Mouse (Mus musculus) erythroblast, embryonic 14.5 days (primary cell): ENCODE data around the gene Rrp8. TPM values are rescaled to one million over a fixed set of nuclear protein-coding genes. Genes with fewer than 3 reads are reported as not detected.

ENCODE experiments used
- H3K27me3 ChIP-seq: 2 replicates; pipeline ENCODE4 v1.6.1; 2012; ENCODE audit warnings: inconsistent platforms; ENCODE audit not compliant: control insufficient read depth
- H3K36me3 ChIP-seq: 2 replicates; pipeline ENCODE4 v1.6.1; 2012; ENCODE audit warnings: mild to moderate bottlenecking, inconsistent platforms; ENCODE audit not compliant: control insufficient read depth
- H3K4me1 ChIP-seq: 2 replicates; pipeline ENCODE4 v1.6.1; 2012; ENCODE audit warnings: inconsistent platforms; ENCODE audit not compliant: control insufficient read depth
- H3K4me3 ChIP-seq: replicated peaks from 2 replicates; pipeline ENCODE3; 2012; ENCODE audit warnings: moderate library complexity, mild to moderate bottlenecking, inconsistent platforms
- H3K9me3 ChIP-seq: 2 replicates; pipeline ENCODE4 v1.6.1; 2012; ENCODE audit warnings: low read length, inconsistent platforms, mixed read lengths; ENCODE audit not compliant: control insufficient read depth
- GATA1 ChIP-seq: IDR thresholded peaks from 2 replicates; pipeline ENCODE4 v1.6.1; 2012; ENCODE audit warnings: low read length, inconsistent platforms, mixed read lengths
- TAL1 ChIP-seq: IDR thresholded peaks from 3 replicates; pipeline ENCODE4 v1.6.1; 2012; ENCODE audit warnings: low read length, inconsistent platforms, mixed read lengths
- polyA plus RNA-seq: library from polyadenylated mRNA; stranded (reverse); fragments of >175 nt; gene quantifications from 2 replicates; pipeline ENCODE4 v1.2.3, GENCODE M21; 2012

Gene Rrp8
- 0.76 and 0.80 TPM in 2 replicates for polyA plus RNA-seq

DNA sequence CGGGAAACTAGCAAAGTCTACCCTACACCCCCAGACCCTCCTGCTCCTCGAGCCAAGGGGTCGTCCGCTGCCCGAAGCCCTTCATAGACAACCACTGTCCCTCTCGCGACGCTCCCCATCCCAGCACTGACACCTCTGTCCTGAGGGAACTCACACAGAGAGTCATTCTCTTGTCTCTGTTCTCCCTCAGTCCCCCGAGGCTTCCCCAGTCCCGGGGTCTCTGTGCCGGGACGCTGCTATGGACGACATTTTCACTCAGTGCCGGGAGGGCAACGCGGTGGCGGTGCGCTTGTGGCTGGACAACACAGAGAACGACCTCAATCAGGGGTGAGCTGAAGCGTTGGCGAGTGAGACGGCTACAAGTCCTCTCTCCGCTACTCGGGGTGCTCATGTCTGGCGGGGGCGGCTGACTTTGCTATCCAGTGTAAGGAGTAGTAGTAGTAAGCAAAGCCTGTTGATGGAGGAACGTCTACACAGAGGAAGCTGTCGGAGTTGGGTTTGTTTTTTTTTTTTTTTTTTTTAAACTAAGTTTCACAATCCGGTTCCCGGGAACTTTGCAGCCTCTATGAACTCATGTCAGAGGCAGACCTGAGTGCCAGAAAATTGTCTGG lies at the start of gene Rrp8:
Gene Rrp8, minus strand, starts transcription at position 475 of the 611 bp plus-strand sequence.
- no peaks in the 10 kb centered on the region for H3K27me3 ChIP-seq
- no peak for TF ChIP-seq TAL1
- TF ChIP-seq GATA1: no peak
- peaks cover 55% of the 10 kb centered on the region for H3K4me1 ChIP-seq
- H3K36me3 ChIP-seq: peaks cover 66% of the 10 kb centered on the region
- peak within 1 kb of the TSS; percentile 87 for H3K4me3 ChIP-seq
- no peaks in the 10 kb centered on the region for H3K9me3 ChIP-seq

DNA sequence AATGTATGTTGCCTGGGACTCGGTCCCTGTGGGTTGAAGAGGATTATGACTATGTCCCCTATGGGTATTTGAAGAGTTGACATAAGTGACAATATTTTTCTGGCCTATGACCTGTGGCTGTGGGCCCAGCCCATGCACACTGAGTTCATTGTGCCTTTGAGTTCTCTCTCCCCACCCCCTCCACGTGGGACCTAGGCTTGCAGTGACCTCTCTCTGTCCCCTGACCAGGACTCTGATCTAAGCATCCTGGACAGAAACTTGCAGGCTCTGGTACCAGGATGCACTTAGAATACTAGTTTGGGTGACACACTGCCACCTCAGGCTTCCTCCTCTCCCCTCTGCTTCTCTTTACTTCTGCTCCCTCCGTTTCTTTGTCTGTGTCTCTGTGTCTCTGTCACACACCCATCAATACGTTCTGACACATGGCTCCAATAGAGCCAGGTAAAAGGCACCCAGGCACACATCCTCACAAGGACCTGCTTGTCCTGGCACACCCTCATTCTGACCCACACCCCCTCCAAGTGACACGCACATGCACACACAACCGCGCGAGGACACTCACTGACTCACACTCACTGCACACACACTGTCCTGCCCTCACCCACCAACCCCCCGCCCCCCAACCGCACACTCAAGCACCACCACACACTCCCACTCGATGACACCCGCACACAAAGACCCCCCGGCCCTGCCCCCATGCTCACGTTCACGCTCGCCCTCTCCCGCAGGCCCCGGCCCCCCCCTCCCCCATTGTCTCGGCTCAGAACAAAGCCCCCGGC lies 49.5 kb upstream of the Rrp8 start:
- H3K36me3 ChIP-seq: no peaks in the 10 kb centered on the region
- H3K9me3 ChIP-seq: peaks cover 3% of the 10 kb centered on the region; the same call in 1 of the 2 replicates
- H3K4me3 ChIP-seq: no peak overlapping the region
- no peaks in the 10 kb centered on the region for H3K4me1 ChIP-seq
- peaks cover 87% of the 10 kb centered on the region for H3K27me3 ChIP-seq
- TF ChIP-seq TAL1: no peak
- TF ChIP-seq GATA1: no peak

DNA sequence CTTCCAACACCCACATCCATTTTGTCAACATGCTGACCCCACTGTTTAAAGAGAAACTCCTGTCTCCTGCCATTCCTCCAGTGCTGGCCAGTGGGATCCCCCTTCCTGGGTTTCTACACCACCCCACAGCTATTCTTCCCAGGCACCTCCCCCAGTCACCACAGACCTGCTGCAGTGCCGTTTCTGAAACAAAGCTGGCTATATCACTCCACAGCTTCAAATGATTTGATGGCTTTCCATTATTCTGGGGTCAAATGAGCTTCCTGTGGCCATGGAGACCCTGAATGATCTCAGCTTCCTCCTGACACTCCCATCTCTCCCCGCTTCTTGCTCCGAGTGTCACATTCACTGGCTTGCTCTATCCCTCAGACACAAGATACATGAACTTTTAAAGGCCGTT lies 47.4 kb upstream of the Rrp8 start:
- peaks cover 3% of the 10 kb centered on the region; the same call in 1 of the 2 replicates for H3K9me3 ChIP-seq
- H3K4me1 ChIP-seq: no peaks in the 10 kb centered on the region
- H3K36me3 ChIP-seq: no peaks in the 10 kb centered on the region
- TF ChIP-seq GATA1: no peak
- no peak for TF ChIP-seq TAL1
- peaks cover 67% of the 10 kb centered on the region for H3K27me3 ChIP-seq
- H3K4me3 ChIP-seq: no peak overlapping the region

DNA sequence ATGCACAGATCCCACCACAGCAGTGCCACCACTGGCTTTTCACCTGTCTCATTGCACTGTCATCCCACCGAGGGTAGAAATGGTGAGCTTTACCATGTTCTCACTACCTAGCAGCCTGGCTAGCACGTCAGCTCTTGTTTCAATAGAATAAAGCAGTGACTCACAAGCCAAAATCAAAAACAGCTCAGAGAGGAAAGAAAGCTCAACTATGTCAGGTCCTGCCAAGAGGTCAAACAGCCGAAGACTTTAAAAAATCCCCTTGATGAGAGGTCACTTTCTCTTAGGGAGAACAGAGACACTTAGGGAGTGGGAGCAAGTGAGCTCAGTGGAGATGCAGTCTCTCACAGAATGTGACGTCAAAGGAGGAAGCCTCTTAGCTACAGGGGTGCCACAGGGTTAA lies 46.7 kb upstream of the Rrp8 start:
- H3K36me3 ChIP-seq: no peaks in the 10 kb centered on the region
- no peaks in the 10 kb centered on the region for H3K4me1 ChIP-seq
- peaks cover 60% of the 10 kb centered on the region for H3K27me3 ChIP-seq
- peaks cover 3% of the 10 kb centered on the region; the same call in 1 of the 2 replicates for H3K9me3 ChIP-seq
- TF ChIP-seq GATA1: no peak
- no peak for TF ChIP-seq TAL1
- H3K4me3 ChIP-seq: no peak overlapping the region

DNA sequence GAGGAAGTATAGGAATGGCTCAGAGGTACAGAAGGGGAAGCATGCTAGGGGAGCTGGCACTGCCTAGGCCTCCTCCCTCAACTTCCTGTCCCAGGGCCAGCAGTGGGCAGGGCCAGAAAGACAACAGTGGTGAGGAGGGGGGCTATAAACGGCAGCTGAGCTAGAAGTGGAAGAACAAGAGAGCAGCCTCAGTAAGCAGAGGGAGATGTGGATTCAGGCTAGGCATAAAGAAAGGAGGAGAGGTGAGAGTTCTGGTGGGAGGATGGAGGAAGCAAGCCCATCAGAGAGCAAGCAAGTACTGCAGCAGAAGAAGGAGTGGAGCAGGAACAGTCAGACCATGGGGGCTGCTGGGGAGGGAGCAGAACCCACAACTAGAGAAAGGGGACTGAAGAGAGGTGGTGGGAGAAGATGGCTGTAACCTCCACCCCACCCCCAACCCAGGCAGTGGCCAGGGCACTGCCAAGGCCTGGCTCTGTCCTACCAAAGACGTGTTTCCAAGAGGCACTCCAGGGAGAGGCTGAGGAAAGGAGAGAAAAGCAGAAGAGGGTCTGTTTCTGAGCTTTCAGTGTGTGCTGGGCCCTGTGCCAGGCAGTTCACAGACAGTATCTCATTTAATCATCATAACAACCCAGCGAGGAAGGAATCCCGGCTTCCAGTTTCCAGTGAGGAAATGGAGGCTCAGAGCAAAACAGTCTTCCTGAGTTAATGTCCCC lies 41.5 kb upstream of the Rrp8 start:
- no peak for TF ChIP-seq TAL1
- no peak for TF ChIP-seq GATA1
- Histone ChIP-seq H3K9me3 (no peaks in the 10 kb centered on the region), H3K4me3 (no peak overlapping the region), H3K4me1 (no peaks in the 10 kb centered on the region), H3K36me3 (no peaks in the 10 kb centered on the region), H3K27me3 (peaks cover 8% of the 10 kb centered on the region)

DNA sequence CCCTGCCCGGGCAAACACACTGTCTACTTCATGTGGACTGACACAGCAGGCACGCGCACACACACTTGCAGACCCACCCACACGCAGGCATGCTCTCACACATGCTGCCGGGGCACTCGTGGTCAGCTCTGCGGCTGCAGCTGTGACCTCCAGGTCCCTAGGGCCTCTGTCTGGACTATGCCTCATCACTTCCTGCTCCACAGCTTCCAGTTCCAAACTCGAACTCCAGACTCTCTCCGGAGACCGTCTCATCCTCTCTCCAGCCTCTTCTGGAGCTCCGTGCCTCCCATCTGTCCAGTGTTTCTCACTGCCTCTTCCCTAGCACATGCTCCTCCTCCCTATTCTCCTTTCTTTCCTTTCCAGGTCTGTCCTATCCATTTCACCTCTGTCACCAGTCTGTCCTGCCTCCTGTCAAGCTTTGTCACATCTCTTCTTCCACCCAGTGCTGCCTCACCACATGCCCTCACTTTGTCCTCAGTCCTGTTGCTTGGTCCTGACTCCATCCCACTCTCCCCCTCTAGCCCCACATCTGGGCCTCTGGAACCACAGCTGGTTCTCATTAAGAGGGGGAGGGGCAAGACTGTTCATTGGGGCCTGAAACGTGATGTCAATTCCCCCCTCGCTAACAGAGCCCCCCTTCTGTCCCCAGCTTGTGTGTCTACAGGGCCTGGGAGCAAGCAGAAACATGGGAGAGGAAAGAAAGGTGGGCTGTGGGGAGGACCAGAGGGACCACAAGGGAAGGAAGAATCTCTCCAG lies 40.8 kb upstream of the Rrp8 start:
- peaks cover 4% of the 10 kb centered on the region for H3K27me3 ChIP-seq
- no peaks in the 10 kb centered on the region for H3K4me1 ChIP-seq
- TF ChIP-seq GATA1 (no peak), TAL1 (no peak)
- H3K4me3 ChIP-seq: no peak overlapping the region
- H3K36me3 ChIP-seq: no peaks in the 10 kb centered on the region
- H3K9me3 ChIP-seq: no peaks in the 10 kb centered on the region

DNA sequence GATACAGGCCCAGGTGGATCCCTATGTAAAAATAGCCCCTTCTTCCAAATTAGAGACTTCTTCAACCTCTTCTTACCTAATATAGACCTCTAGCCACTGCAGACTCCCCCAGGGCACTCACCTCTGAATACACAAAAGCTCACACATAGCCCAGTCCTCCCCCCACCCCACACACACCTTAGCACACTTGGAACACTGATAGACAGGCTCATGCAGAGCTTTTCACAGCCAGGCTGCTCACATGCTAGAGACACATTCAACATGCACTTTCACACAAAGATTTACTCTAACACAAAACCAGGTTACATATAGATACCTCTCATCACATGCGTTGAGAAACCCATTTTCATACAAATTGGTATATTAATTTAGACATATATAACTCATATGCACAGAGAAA lies 40.1 kb upstream of the Rrp8 start:
- TF ChIP-seq TAL1 (no peak), GATA1 (no peak)
- no peaks in the 10 kb centered on the region for H3K36me3 ChIP-seq
- no peaks in the 10 kb centered on the region for H3K4me1 ChIP-seq
- no peaks in the 10 kb centered on the region for H3K27me3 ChIP-seq
- H3K9me3 ChIP-seq: no peaks in the 10 kb centered on the region
- H3K4me3 ChIP-seq: no peak overlapping the region

DNA sequence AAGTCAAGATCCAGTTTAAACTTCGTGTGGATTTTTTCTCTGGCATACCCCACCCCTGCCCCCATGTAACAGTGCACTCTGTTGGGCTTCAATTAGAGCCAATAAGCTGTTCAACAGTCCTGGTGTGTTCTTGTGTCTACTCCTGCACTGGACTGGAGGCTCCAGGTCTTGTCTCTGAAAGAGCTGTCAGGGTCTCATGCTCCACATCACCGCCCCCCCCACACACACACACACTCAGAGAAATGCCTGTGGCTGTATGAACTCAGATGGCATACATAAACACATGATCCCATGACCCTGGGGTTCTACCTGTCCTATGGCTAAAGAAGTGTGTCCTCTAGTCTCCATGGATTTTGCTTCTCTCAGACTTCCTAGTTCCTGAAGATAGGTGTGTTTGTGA lies 38.8 kb upstream of the Rrp8 start:
- no peaks in the 10 kb centered on the region for H3K4me1 ChIP-seq
- H3K9me3 ChIP-seq: no peaks in the 10 kb centered on the region
- H3K36me3 ChIP-seq: no peaks in the 10 kb centered on the region
- no peaks in the 10 kb centered on the region for H3K27me3 ChIP-seq
- TF ChIP-seq GATA1 (no peak), TAL1 (no peak)
- H3K4me3 ChIP-seq: no peak overlapping the region
